Mouse (Mus musculus): ENCODE results near the gene Gm49711.
A peak's percentile ranks its signal among the peaks of the same experiment; 100 is the strongest.

The Gm49711 gene

GRCm38 (mm10) chr16:92127226-92127625, 69.1 kb downstream of the Gm49711 start:
- DNase-seq, result no peak

- DNase-seq, result no peak
These were observed 69.5 kb downstream of the Gm49711 start for GRCm38 (mm10) chr16:92127666-92128065.

DNA sequence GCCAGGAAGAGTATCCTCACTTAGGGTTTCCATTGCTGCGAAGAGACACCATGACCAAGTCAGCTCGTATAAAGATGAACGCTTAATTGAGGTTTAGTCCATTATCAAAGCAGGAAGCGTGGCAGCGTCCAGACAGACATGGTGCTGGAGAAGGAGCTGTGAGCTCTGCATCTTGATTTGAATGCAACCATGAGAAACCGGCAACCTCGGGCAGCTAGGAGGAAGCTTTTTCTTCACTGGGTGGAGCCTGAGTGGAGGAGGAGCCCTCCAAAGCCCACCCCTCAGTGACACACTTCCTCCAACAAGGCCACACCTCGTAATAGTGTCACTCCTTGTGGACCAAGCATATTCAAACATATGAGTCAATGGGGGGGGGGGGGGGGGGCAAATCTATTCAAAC, 71.7 kb downstream of the Gm49711 start:
- no peak for DNase-seq

- no peak for DNase-seq
These were observed 74.4 kb downstream of the Gm49711 start for GRCm38 (mm10) chr16:92132511-92132910.

GRCm38 (mm10) chr16:92134148-92134764, 76.1 kb downstream of the Gm49711 start:
- DNase-seq, result no peak

GRCm38 (mm10) chr16:92136275-92136674, 78.2 kb downstream of the Gm49711 start:
- no peak for DNase-seq

DNA sequence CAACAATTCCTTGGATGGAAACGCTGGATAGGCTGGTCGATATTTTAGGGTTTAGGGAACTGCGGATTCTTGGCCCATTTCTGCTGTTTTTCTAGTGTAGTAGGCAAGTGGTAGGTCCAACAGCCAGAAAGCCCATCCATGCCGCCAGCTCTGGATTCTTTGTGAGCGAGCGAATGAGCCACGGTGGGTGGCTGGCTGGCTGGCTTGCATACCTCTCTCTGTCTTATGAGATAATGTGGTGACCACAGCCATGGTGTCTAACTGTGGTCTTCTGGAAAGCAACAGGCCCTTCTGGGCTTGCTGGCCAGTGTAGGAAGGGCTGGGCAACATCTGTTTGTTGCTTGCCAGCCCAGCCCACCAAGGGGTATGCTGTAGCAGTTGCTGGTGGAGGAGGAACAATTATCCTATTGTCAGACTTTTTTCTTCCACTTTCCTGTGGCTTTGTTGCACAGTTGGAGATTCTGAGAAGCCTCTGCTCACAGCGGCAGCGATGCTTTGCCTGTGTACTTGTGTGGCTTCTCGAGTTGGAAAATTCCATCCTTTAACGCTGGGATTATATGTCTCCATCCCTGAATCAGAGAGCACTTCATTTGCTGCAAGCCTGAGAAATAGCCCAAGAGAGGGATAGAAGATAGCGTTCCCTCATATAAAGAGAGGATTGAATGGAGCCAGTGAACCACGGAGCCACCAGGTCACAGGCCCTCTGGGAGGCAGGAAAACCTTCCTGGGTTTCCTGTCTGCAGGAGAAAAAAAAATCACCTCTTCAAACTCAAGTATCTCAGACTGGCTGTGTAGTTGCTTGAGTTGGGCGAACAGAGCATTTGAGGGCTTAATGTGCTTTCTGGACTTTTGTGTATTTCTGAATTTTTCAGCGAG, 81.5 kb downstream of the Gm49711 start:
- no peak for DNase-seq

GRCm38 (mm10) chr16:92140328-92140727, 82.2 kb downstream of the Gm49711 start:
- DNase-seq, result no peak

- DNase-seq, result no peak
These were observed 82.9 kb downstream of the Gm49711 start for GRCm38 (mm10) chr16:92141021-92141420.

GRCm38 (mm10) chr16:92142426-92143012, 84.4 kb downstream of the Gm49711 start:
- DNase-seq, result no peak

DNA sequence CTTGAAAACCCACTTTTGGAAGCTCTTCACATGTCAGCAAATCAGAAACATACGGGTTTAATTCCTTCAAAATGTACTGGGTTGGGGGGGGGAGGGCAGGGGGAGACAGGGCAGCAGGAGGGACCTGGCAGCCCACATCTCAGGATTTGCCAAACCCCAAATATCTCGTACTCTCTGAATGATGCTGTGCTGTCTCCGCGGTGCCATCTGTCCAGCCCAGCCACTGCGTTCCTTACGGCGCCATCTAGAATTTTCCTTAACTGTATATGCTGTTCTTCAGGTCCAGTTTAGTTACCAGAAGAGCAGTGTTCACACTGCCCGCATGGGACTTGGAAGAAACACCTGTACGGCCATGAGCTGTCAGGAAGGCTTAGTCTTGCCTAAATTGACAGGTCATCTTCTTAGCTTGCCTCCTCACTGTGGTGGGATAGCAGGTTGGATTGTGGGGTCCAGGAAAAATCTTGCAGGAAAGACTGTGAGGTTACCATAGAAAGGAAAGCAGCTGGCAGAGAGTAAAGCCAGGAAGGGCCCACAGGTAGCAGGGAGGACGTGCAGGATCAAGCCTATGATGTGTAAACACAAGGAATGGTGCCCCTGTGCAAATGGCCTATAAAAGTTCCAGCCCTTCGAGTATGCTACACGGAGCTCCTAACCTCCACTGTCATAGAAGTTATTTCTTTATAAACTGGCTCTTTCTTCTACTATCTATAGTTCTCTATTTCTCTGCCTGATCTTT, 89.7 kb downstream of the Gm49711 start:
- DNase-seq, result no peak

- DNase-seq, result no peak
These were observed 90.2 kb downstream of the Gm49711 start for GRCm38 (mm10) chr16:92148367-92148728.

DNA sequence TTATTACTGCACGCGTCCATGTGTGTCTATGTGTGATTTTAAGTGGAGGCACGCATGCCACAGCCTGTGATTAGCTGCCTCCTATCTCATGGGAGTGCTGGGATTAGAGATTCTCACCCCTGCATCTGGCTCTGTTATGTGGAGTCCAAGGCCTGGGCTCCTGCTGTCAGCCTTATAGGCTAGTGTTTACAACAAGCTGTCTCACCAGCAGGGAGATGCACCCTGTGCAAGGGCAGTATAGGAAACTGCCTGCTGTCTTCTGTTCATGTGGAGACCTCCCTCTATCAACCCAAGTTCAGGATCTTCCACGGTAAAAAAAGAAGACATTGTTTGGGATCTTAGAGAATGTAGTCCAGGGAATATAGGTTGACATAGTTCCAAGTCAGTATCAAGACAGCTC, 92.9 kb downstream of the Gm49711 start:
- DNase-seq, result no peak

GRCm38 (mm10) chr16:92158021-92158455, 99.9 kb downstream of the Gm49711 start:
- DNase-seq, result peak; percentile 61

DNA sequence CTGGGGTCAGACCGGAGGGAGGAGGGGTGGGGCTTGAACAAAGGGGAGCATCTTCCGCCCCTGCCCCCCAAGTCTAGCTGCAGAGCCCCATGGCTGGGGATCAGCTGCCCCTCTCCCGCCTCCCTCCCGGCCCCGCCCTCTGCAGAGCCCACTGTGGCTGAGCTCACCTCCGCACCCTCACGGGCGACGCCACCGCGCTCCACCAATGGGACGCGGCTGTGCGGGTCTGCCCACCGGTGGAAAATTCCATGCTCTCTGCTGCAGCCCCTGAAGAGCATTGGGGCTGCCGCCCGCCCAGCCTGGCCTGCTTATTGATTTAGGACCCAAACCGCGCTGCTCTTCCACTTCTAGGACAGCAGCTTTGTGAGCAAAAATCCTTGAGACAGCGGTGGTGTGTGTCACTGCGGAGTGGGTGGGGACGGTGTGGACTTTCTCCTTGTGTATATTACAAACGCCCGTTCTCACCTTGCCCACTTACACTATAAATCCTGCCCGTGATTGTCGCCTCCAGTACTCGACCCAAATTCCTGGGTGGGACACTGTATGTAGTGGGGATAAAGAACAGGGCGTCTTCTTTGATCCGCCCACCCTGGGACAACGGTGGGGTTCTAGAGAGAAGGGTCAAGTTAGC, 100.5 kb downstream of the Gm49711 start:
- peak; percentile 89 for DNase-seq

GRCm38 (mm10) chr16:92159114-92159513, 101.0 kb downstream of the Gm49711 start:
- peak; percentile 44 for DNase-seq

GRCm38 (mm10) chr16:92162289-92162688, 104.2 kb downstream of the Gm49711 start:
- no peak for DNase-seq

- no peak for DNase-seq
These were observed 105.4 kb downstream of the Gm49711 start for GRCm38 (mm10) chr16:92163545-92163944.

GRCm38 (mm10) chr16:92176052-92176451, 117.9 kb downstream of the Gm49711 start:
- DNase-seq, result peak; percentile 50

DNA sequence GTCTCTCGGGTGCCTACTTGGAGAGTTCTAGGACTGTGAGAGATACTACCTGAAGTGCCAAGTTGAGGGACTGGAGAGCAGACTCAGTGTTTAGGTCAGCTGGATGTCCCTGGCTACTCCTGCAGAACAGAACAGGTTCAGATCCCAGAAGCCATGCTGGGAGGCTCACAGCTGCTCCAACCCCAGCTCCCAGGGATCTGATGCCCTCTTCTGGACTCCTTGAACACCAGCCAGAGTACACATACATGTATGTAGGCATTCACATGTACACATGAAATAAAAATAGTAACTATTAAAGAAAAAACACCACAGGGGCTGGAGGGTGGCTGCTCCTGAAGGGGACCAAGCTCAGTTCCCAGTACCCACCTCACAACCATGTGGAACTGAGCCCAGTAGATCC, 119.6 kb downstream of the Gm49711 start:
- peak; percentile 26 for DNase-seq

DNA sequence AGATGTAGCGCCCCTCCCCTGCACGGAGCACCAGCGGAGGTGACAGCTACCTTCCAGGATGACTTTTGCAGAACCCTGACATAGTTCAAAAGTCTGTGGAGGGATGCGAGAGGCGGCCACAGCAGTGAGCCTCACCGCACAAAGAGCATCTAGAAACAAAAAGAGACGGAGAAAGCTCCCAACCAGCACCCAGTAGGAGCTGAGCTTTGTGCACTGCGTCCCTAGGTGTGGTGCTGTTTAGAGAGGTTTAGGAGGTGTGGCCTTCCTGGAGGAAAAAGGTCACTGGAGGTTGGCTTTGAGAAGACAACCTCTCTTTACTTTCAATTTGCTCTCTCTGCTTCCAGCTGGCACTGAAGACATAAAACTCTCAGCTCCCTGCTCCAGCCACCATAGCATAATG, 121.2 kb downstream of the Gm49711 start:
- no peak for DNase-seq

DNA sequence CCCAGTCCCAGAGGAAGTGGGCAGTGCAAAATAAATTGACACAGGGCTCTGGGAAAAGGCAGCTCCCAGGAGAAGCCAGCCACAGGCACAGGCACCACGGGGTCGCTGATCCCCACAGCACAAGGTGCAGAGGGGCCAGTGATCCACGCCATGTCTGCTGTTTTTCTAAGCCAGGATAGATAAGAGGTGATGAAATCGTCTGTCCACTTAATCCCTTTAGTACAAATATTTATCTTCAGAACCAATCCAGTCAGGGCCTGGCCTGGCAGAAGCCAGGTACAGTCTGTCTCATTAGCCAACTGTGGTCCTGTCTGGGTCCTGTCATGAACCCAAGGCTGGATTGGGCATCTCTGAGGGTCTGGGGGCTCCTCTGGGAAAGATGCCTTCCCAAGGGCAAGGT, 125.4 kb downstream of the Gm49711 start:
- no peak for DNase-seq

GRCm38 (mm10) chr16:92190603-92191002, 132.5 kb downstream of the Gm49711 start:
- no peak for DNase-seq

Measured in kidney, postnatal 14 days (tissue).